Mouse (Mus musculus): ENCODE measurements around the gene Gm10190.

- TF ChIP-seq CTCF (IDR thresholded peaks at IDR 0.05; ENCODE audit: control insufficient read depth, insufficient read depth, insufficient read length), result no peak
- TF ChIP-seq MYOG (IDR thresholded peaks at IDR 0.05; ENCODE audit: control insufficient read depth, extremely low read depth, insufficient read length), result no peak
- no peak for TF ChIP-seq USF1 (IDR thresholded peaks at IDR 0.05; ENCODE audit: low read depth)
Measured at GRCm38 (mm10) chr17:80347234-80347633, 26.1 kb downstream of the Gm10190 start.
